Mouse (Mus musculus): ENCODE measurements at regions not wholly inside any gene's neighbourhood (a gene's known extent, or its start where the extent isn't known, plus 50 kb on each side); places are given as distances from the start of the nearest gene placed in this dataset.
"Not testable (repeated sequence)": the region's sequence is repeated elsewhere in the genome, so short reads cannot be mapped to it uniquely, and the experiment has no call there.

GRCm38 (mm10) chr4:105844675-105845466 lies 55.2 kb downstream of the Gm12728 start:
- no peak overlapping the region for H3K9ac ChIP-seq
- no peaks in the 10 kb centered on the region for H3K36me3 ChIP-seq
- H3K4me2 ChIP-seq: no peak overlapping the region
- H3K27me3 ChIP-seq: no peaks in the 10 kb centered on the region
- no peak overlapping the region for H3K4me3 ChIP-seq
- no peaks in the 10 kb centered on the region for H3K4me1 ChIP-seq (replicated peaks)
- 77% methylated on average over 7 of the region's 7 CpGs for WGBS
- no peaks in the 10 kb centered on the region for H3K9me3 ChIP-seq (replicated peaks)
- H3K27ac ChIP-seq: no peak overlapping the region
- ATAC-seq (replicated peaks; ENCODE audit: insufficient number of reproducible peaks, insufficient read depth, low FRiP score, low read depth): no peak

DNA sequence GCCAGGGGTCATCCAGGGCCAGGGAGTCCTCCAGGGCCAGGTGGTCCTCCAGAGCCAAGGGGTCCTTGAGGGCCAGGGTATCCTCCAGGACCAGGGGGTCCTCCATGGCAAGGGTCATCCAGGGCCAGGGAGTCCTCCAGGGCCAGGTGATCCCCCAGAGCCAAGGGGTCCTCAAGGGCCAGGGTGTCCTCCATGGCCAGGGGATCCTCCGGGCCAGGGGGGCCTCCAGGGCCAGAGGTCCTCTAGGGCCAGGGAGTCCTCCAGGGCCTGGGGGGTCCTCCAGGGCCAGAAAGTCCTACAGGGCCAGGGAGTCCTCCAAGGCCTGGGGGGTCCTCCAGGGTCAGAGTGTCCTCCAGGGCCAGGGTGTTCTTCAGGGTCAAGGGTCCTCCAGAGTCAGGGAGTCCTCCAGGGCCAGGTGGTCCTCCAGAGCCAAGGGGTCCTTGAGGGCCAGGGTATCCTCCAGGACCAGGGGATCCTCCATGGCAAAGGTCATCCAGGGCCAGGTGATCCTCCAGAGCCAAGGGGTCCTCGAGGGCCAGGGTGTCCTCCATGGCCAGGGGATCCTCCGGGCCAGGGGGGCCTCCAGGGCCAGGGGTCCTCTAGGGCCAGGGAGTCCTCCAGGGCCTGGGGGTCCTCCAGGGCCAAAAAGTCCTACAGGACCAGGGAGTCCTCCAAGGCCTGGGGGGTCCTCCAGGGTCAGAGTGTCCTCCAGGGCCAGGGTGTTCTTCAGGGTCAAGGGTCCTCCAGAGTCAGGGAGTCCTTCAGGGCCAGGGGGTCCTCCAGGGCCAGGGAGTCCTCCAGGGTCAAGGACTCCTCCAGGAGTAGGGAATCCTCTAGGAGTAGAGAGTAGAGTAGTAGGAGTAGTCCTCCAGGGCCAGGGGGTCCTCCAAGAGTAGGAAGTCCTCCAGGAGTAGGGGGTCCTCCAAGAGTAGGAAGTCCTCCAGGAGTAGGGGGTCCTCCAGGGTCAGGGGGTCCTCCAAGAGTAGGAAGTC lies 56.6 kb downstream of the Gm12728 start:
- not testable (repeated sequence) for H3K9ac ChIP-seq; H3K27me3 ChIP-seq; H3K4me3 ChIP-seq; ATAC-seq (replicated peaks; ENCODE audit: insufficient number of reproducible peaks, insufficient read depth, low FRiP score, low read depth); H3K9me3 ChIP-seq (replicated peaks); H3K27ac ChIP-seq; H3K36me3 ChIP-seq; H3K4me2 ChIP-seq; H3K4me1 ChIP-seq (replicated peaks)
- 93% methylated on average over 3 of the region's 3 CpGs for whole genome bisulfite sequencing

- 89% methylated on average over 6 of the region's 6 CpGs for WGBS
- Histone ChIP-seq H3K9me3 (replicated peaks) (no peaks in the 10 kb centered on the region), H3K36me3 (no peaks in the 10 kb centered on the region), H3K4me3 (no peak overlapping the region), H3K4me1 (replicated peaks) (no peaks in the 10 kb centered on the region), H3K27me3 (no peaks in the 10 kb centered on the region), H3K4me2 (no peak overlapping the region), H3K27ac (no peak overlapping the region), H3K9ac (no peak overlapping the region)
- ATAC-seq (replicated peaks; ENCODE audit: insufficient number of reproducible peaks, insufficient read depth, low FRiP score, low read depth): no peak
Measured at GRCm38 (mm10) chr4:105853086-105853485, 63.4 kb downstream of the Gm12728 start.

DNA sequence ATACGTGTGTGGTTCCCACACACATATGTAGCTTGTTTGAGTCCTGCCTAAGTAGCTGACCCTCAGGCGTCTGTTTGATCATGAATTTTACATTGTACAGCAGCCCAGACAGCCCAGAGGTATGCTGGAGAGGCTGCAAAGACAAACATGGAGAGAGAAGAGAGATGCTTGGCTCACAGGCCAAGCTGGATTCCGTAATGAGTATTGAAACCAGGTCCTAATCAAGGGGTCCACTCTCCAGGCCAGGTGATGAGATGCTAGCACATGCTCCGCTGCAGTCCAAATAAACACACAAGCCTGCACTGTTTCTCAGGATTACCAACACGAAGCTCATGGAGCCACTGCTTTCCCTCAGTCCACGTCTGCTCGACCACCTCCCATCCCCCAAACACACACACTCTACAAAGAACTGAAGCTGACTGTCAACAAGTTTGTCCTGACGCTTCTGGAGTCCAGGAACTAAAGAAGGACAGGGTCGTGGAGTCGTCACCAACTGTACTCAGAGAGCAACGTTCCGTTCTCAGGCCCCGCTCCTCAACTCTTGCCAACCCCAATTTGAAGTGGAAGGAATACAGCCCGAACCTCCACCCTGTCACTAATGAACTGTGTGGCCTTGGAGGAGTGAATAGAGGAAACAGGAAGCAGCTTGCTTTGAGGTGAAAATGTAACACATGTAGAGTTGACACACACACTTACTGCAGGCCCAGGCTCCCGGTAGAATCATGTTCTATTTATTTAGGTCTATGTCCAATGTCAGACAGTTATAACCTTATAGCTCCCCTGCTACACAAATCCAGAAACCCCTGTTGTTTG lies 69.6 kb downstream of the Gm12728 start:
- H3K27ac ChIP-seq: no peak overlapping the region
- 41% methylated on average over 15 of the region's 15 CpGs for WGBS
- H3K9ac ChIP-seq: no peak overlapping the region
- no peak; the same call in 1 of the 2 replicates for ATAC-seq (replicated peaks; ENCODE audit: insufficient number of reproducible peaks, insufficient read depth, low FRiP score, low read depth)
- H3K36me3 ChIP-seq: no peaks in the 10 kb centered on the region
- H3K4me2 ChIP-seq: no peak overlapping the region
- H3K27me3 ChIP-seq: no peaks in the 10 kb centered on the region
- H3K9me3 ChIP-seq (replicated peaks): no peaks in the 10 kb centered on the region
- H3K4me1 ChIP-seq (replicated peaks): peaks cover 6% of the 10 kb centered on the region
- H3K4me3 ChIP-seq: no peak overlapping the region

DNA sequence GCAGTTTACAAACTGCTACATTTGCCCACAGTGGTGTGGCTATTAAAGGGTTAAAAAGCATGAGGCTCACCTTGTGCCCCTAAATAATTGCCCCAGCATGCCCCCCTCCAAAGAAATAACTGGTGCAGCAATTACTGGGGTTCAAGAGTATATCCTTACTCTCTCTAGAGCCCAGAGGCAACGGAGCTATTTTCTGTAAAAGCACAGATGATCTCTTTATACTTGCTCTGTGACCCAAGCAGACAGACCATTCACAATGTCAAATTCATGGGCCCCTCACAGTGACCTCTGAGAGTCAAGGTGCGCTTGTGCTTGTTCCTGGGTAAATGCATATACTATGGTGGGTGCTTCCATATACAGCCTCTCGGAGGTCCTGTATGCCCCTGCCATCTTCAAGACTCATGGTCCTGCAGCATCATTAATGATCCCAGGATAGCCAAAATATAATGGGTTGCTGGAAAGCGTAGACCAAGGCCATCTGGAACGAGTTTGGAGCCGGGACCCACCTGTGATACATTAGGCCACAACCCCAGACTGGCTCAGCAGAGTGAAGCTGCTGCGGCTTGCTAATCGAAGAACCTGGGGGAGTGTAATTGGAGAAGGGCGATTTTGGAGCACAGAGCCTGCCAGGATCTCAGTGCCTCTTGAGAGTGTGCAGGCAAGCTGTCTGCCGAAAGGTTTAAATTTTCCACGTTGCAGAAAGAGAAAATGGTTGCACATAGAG lies 71.4 kb downstream of the Gm12728 start:
- no peaks in the 10 kb centered on the region for H3K36me3 ChIP-seq
- no peak for ATAC-seq (replicated peaks; ENCODE audit: insufficient number of reproducible peaks, insufficient read depth, low FRiP score, low read depth)
- H3K4me3 ChIP-seq: no peak overlapping the region
- no peaks in the 10 kb centered on the region for H3K27me3 ChIP-seq
- no peaks in the 10 kb centered on the region for H3K9me3 ChIP-seq (replicated peaks)
- H3K9ac ChIP-seq: no peak overlapping the region
- 48% methylated on average over 11 of the region's 11 CpGs for WGBS
- H3K4me1 ChIP-seq (replicated peaks): peaks cover 6% of the 10 kb centered on the region
- no peak overlapping the region for H3K4me2 ChIP-seq
- H3K27ac ChIP-seq: no peak overlapping the region

DNA sequence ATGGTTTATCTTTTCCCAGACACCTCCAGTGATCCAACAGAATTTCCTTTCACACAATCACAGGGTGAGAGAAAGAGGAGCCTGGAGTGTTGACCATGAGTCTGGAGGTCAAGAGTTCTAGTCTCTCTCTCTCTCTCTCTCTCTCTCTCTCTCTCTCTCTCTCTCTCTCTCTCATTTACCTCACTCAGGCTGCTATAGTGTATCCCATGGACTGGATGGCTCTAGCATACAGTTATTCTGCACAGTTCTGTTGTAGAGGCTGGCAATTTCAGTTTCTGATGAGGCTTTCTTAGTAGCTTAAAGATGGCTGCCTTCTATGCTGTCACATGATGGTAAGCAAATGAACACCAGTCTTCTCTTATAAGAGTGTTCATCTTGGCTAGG lies 72.0 kb downstream of the Gm12728 start:
- Histone ChIP-seq H3K27ac (no peak overlapping the region), H3K4me2 (no peak overlapping the region)
- ATAC-seq (replicated peaks; ENCODE audit: insufficient number of reproducible peaks, insufficient read depth, low FRiP score, low read depth): no peak

GRCm38 (mm10) chr4:105870512-105870911 lies 80.8 kb downstream of the Gm12728 start:
- Histone ChIP-seq H3K9ac (no peak overlapping the region), H3K27ac (no peak overlapping the region), H3K4me3 (no peak overlapping the region), H3K27me3 (no peaks in the 10 kb centered on the region), H3K4me1 (replicated peaks) (peaks cover 16% of the 10 kb centered on the region), H3K36me3 (no peaks in the 10 kb centered on the region), H3K9me3 (replicated peaks) (no peaks in the 10 kb centered on the region), H3K4me2 (no peak overlapping the region)
- ATAC-seq (replicated peaks; ENCODE audit: insufficient number of reproducible peaks, insufficient read depth, low FRiP score, low read depth): no peak
- WGBS: 53% methylated on average over 3 of the region's 3 CpGs

More for the DNA sequence above, 72.0 kb downstream of the Gm12728 start:
- Histone ChIP-seq H3K4me3 (no peak overlapping the region), H3K4me1 (replicated peaks) (peaks cover 6% of the 10 kb centered on the region), H3K9me3 (replicated peaks) (no peaks in the 10 kb centered on the region), H3K27me3 (no peaks in the 10 kb centered on the region), H3K36me3 (no peaks in the 10 kb centered on the region), H3K9ac (no peak overlapping the region)

- Histone ChIP-seq H3K27me3 (no peaks in the 10 kb centered on the region), H3K36me3 (no peaks in the 10 kb centered on the region)
- WGBS: 83% methylated on average over 5 of the region's 5 CpGs
Measured at GRCm38 (mm10) chr4:105877246-105877645, 87.6 kb downstream of the Gm12728 start.

DNA sequence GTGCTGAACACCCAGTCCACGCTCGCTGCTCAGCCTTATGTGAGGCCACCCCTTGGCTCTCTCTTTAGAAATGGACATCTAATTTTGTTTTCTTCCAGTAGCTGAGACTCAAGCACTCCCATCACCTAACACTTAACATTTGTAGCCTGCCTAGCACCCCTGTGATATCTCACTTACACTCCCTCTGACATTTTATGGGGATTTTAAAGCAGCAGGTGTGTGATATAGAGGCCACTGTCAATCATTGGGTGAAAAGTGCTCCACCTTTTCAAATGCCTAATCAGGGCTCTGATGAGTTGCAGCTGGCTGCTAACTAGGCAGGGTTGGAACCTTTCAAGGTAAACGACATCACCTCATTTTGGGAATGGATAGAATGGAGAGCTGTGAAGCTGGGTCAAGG lies 90.2 kb downstream of the Gm12728 start:
- ATAC-seq (replicated peaks; ENCODE audit: insufficient number of reproducible peaks, insufficient read depth, low FRiP score, low read depth): peak; percentile 31; the same call in 1 of the 2 replicates
- H3K4me3 ChIP-seq: no peak overlapping the region
- peaks cover 15% of the 10 kb centered on the region for H3K4me1 ChIP-seq (replicated peaks)
- no peak overlapping the region for H3K9ac ChIP-seq
- no peaks in the 10 kb centered on the region for H3K36me3 ChIP-seq
- no peak overlapping the region; the same call in 1 of the 2 replicates for H3K27ac ChIP-seq
- 32% methylated on average over 3 of the region's 3 CpGs for WGBS
- H3K27me3 ChIP-seq: no peaks in the 10 kb centered on the region
- no peak overlapping the region for H3K4me2 ChIP-seq
- no peaks in the 10 kb centered on the region for H3K9me3 ChIP-seq (replicated peaks)

More at GRCm38 (mm10) chr4:105877246-105877645, 87.6 kb downstream of the Gm12728 start:
- H3K4me1 ChIP-seq (replicated peaks): peaks cover 31% of the 10 kb centered on the region
- no peaks in the 10 kb centered on the region for H3K9me3 ChIP-seq (replicated peaks)
- H3K4me3 ChIP-seq: no peak overlapping the region
- ATAC-seq (replicated peaks; ENCODE audit: insufficient number of reproducible peaks, insufficient read depth, low FRiP score, low read depth): no peak
- no peak overlapping the region for H3K9ac ChIP-seq
- H3K4me2 ChIP-seq: no peak overlapping the region
- H3K27ac ChIP-seq: no peak overlapping the region

DNA sequence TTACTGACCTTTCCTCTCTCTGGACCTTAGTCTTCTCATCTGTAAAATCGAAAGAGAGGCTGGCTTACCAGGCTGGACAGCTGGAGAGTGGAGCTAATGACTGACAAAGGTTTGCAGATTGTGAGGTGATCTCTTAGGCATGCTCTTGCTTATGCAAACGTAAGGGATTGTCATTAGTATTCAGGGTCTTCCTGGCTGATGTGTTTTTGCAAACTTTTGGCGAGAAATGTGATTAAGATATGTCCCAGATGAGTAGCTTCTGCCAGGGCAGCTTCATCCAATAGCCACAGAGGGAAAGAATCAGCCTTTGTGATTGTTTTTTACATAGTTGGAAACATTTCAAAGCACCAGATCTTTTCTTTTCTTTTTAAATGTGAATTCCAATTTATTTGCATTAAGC lies 95.1 kb downstream of the Gm12728 start:
- Histone ChIP-seq H3K4me3 (no peak overlapping the region), H3K4me2 (no peak overlapping the region), H3K4me1 (replicated peaks) (peaks cover 13% of the 10 kb centered on the region), H3K27ac (no peak overlapping the region), H3K9me3 (replicated peaks) (no peaks in the 10 kb centered on the region), H3K9ac (no peak overlapping the region), H3K27me3 (no peaks in the 10 kb centered on the region), H3K36me3 (no peaks in the 10 kb centered on the region)
- 59% methylated on average over 3 of the region's 3 CpGs for WGBS
- ATAC-seq (replicated peaks; ENCODE audit: insufficient number of reproducible peaks, insufficient read depth, low FRiP score, low read depth): no peak

Data from heart, embryonic 15.5 days (tissue).